Mouse (Mus musculus) olfactory bulb, adult 2 months (tissue): ENCODE measurements around the gene Syna. TPM values are rescaled to one million over a fixed set of nuclear protein-coding genes. Genes with fewer than 3 reads are reported as not detected.

Experiments
- H3K27ac ChIP-seq: fragments of 200-500 bp; 2 replicates; pipeline ENCODE4 v1.5.1; 2012; ENCODE audit warnings: low read depth, low read length; ENCODE audit not compliant: insufficient read depth
- H3K4me1 ChIP-seq: fragments of 200-500 bp; 2 replicates; pipeline ENCODE4 v1.6.1; 2012; ENCODE audit warnings: low read length; ENCODE audit not compliant: control insufficient read depth, insufficient read depth
- H3K4me3 ChIP-seq: fragments of 200-500 bp; 2 replicates; pipeline ENCODE4 v1.5.1; 2012; ENCODE audit warnings: mild to moderate bottlenecking, low read depth, low read length, moderate library complexity; ENCODE audit not compliant: insufficient read depth
- CTCF ChIP-seq: fragments of 200-500 bp; IDR thresholded peaks from 2 replicates; pipeline ENCODE4 v1.5.1; 2012; ENCODE audit warnings: low read depth, mild to moderate bottlenecking, low read length, moderate library complexity; ENCODE audit not compliant: insufficient read depth
- POLR2A ChIP-seq: fragments of 200-500 bp; IDR thresholded peaks from 2 replicates; pipeline ENCODE4 v1.6.1; 2012; ENCODE audit warnings: mild to moderate bottlenecking, low read depth, low read length, moderate library complexity; ENCODE audit not compliant: insufficient read depth
- WGBS: fragments of 180-500 bp; shearing (Covaris S2); methylation state at CpG from one replicate; pipeline ENCODE4 v1.1.7; 2018; 5-methylcytosine and 5-hydroxymethylcytosine counted together
- polyA plus RNA-seq: library from polyadenylated mRNA; stranded (reverse); fragments of >200 nt; gene quantifications from 2 replicates; pipeline ENCODE4 v1.2.4, GENCODE M21; 2012; ENCODE audit warnings: low replicate concordance; ENCODE audit not compliant: missing spikeins, insufficient read depth, insufficient read length

The Syna gene
- polyA plus RNA-seq, 1 experiment = not detected

GRCm38 (mm10) chr5:134541640-134542039, 18.3 kb downstream of the Syna start:
- H3K4me3 ChIP-seq = no peak overlapping the region
- TF ChIP-seq POLR2A = no peak
- 38% methylated on average over 7 of the region's 7 CpGs for WGBS
- H3K4me1 ChIP-seq = peaks cover 55% of the 10 kb centered on the region
- peak overlapping the region; percentile 39 for H3K27ac ChIP-seq

GRCm38 (mm10) chr5:134540881-134541280, 19.1 kb downstream of the Syna start:
- Histone ChIP-seq H3K4me1 (peaks cover 50% of the 10 kb centered on the region), H3K4me3 (no peak overlapping the region), H3K27ac (no peak overlapping the region)
- WGBS = 53% methylated on average over 6 of the region's 6 CpGs
- TF ChIP-seq CTCF = no peak
- no peak for TF ChIP-seq POLR2A

- Histone ChIP-seq H3K4me1 (peaks cover 49% of the 10 kb centered on the region), H3K27ac (peak overlapping the region; percentile 31; the same call in 1 of the 2 replicates), H3K4me3 (no peak overlapping the region)
- no peak for TF ChIP-seq POLR2A
- no peak for TF ChIP-seq CTCF
- 9% methylated on average over 3 of the region's 3 CpGs for WGBS
Observed at GRCm38 (mm10) chr5:134539891-134540290, 20.1 kb downstream of the Syna start.

- peaks cover 37% of the 10 kb centered on the region for H3K4me1 ChIP-seq
- no peak overlapping the region for H3K27ac ChIP-seq
- WGBS = 89% methylated on average over 6 of the region's 6 CpGs
- no peak overlapping the region for H3K4me3 ChIP-seq
- TF ChIP-seq CTCF = no peak
- TF ChIP-seq POLR2A = no peak
Observed at GRCm38 (mm10) chr5:134536036-134536435, 23.9 kb downstream of the Syna start.

GRCm38 (mm10) chr5:134532417-134532816, 27.6 kb downstream of the Syna start:
- Histone ChIP-seq H3K27ac (no peak overlapping the region), H3K4me1 (peaks cover 33% of the 10 kb centered on the region), H3K4me3 (no peak overlapping the region)
- WGBS = 96% methylated on average over 6 of the region's 6 CpGs
- TF ChIP-seq CTCF = no peak
- TF ChIP-seq POLR2A = no peak

- TF ChIP-seq CTCF = no peak
- TF ChIP-seq POLR2A = no peak
- peaks cover 29% of the 10 kb centered on the region for H3K4me1 ChIP-seq
- no peak overlapping the region for H3K4me3 ChIP-seq
- H3K27ac ChIP-seq = peak overlapping the region; percentile 76
- WGBS = 36% methylated on average over 9 of the region's 9 CpGs
Observed at GRCm38 (mm10) chr5:134531585-134531984, 28.4 kb downstream of the Syna start.

GRCm38 (mm10) chr5:134530830-134531229, 29.1 kb downstream of the Syna start:
- TF ChIP-seq CTCF = no peak
- no peak for TF ChIP-seq POLR2A
- no peak overlapping the region for H3K4me3 ChIP-seq
- 34% methylated on average over 7 of the region's 7 CpGs for WGBS
- peak overlapping the region; percentile 76 for H3K27ac ChIP-seq
- H3K4me1 ChIP-seq = peaks cover 29% of the 10 kb centered on the region

GRCm38 (mm10) chr5:134528488-134528887, 31.5 kb downstream of the Syna start:
- peak overlapping the region; percentile 3 for H3K27ac ChIP-seq
- WGBS = 30% methylated on average over 9 of the region's 9 CpGs
- TF ChIP-seq CTCF (no peak), POLR2A (no peak)
- peaks cover 26% of the 10 kb centered on the region for H3K4me1 ChIP-seq
- no peak overlapping the region for H3K4me3 ChIP-seq

GRCm38 (mm10) chr5:134525971-134526711, 33.8 kb downstream of the Syna start:
- H3K27ac ChIP-seq = no peak overlapping the region
- no peak for TF ChIP-seq POLR2A
- no peak for TF ChIP-seq CTCF
- H3K4me3 ChIP-seq = no peak overlapping the region
- H3K4me1 ChIP-seq = peaks cover 28% of the 10 kb centered on the region
- WGBS = 93% methylated on average over 15 of the region's 15 CpGs

- TF ChIP-seq CTCF (no peak), POLR2A (no peak)
- H3K4me1 ChIP-seq = peaks cover 19% of the 10 kb centered on the region
- WGBS = 88% methylated on average over 5 of the region's 5 CpGs
Observed at GRCm38 (mm10) chr5:134523728-134524127, 36.2 kb downstream of the Syna start.

More at GRCm38 (mm10) chr5:134523728-134524127, 36.2 kb downstream of the Syna start:
- H3K27ac ChIP-seq = no peak overlapping the region
- no peak overlapping the region for H3K4me3 ChIP-seq
